Mouse (Mus musculus) kidney, adult 11 months (tissue): ENCODE measurements at regions not wholly inside any gene's neighbourhood (a gene's known extent, or its start where the extent isn't known, plus 50 kb on each side); places are given as distances from the start of the nearest gene placed in this dataset.

Experiments used
- DNase-seq: peaks from one replicate; pipeline ENCODE4 v3.0.0; 2022

- DNase-seq: no peak
Observed at GRCm38 (mm10) chr14:76964046-76964445, 72.5 kb upstream of the Ccdc122 start.

GRCm38 (mm10) chr14:76958875-76959274 lies 77.7 kb upstream of the Ccdc122 start:
- no peak for DNase-seq

- DNase-seq: no peak
Observed at GRCm38 (mm10) chr14:76957136-76957535, 79.4 kb upstream of the Ccdc122 start.

GRCm38 (mm10) chr14:76953171-76953570 lies 83.4 kb upstream of the Ccdc122 start:
- no peak for DNase-seq

- DNase-seq: peak; percentile 23
Observed at GRCm38 (mm10) chr14:76951450-76951849, 85.1 kb upstream of the Ccdc122 start.

GRCm38 (mm10) chr14:76949388-76949787 lies 87.2 kb upstream of the Ccdc122 start:
- peak; percentile 45 for DNase-seq

GRCm38 (mm10) chr14:76948948-76949347 lies 87.6 kb upstream of the Ccdc122 start:
- peak; percentile 35 for DNase-seq

- no peak for DNase-seq
Observed at GRCm38 (mm10) chr14:76948481-76948880, 88.1 kb upstream of the Ccdc122 start.

GRCm38 (mm10) chr14:76947148-76947547 lies 89.4 kb upstream of the Ccdc122 start:
- DNase-seq: no peak

GRCm38 (mm10) chr14:76945626-76946025 lies 90.9 kb upstream of the Ccdc122 start:
- DNase-seq: peak; percentile 61

GRCm38 (mm10) chr14:76941474-76942212 lies 94.9 kb upstream of the Ccdc122 start:
- no peak for DNase-seq

- DNase-seq: no peak
Observed at GRCm38 (mm10) chr14:76940507-76940906, 96.1 kb upstream of the Ccdc122 start.

- peak; percentile 28 for DNase-seq
Observed at GRCm38 (mm10) chr14:76936671-76937070, 99.9 kb upstream of the Ccdc122 start.

- DNase-seq: peak; percentile 33
Observed at GRCm38 (mm10) chr14:76936051-76936450, 100.5 kb upstream of the Ccdc122 start.

- DNase-seq: no peak
Observed at GRCm38 (mm10) chr14:76935453-76935852, 101.1 kb upstream of the Ccdc122 start.

- no peak for DNase-seq
Observed at GRCm38 (mm10) chr14:76932890-76933289, 103.7 kb upstream of the Ccdc122 start.

- no peak for DNase-seq
Observed at GRCm38 (mm10) chr14:76931398-76931797, 105.2 kb upstream of the Ccdc122 start.

- no peak for DNase-seq
Observed at GRCm38 (mm10) chr14:76929562-76929961, 107.0 kb upstream of the Ccdc122 start.

- no peak for DNase-seq
Observed at GRCm38 (mm10) chr14:76928706-76929105, 107.9 kb upstream of the Ccdc122 start.

GRCm38 (mm10) chr14:76927245-76927806 lies 109.2 kb upstream of the Ccdc122 start:
- DNase-seq: peak; percentile 75

GRCm38 (mm10) chr14:76926416-76926815 lies 110.2 kb upstream of the Ccdc122 start:
- no peak for DNase-seq

GRCm38 (mm10) chr14:76922399-76922939 lies 114.1 kb upstream of the Ccdc122 start:
- DNase-seq: no peak

- no peak for DNase-seq
Observed at GRCm38 (mm10) chr14:76918091-76918490, 118.5 kb upstream of the Ccdc122 start.
